Mouse (Mus musculus) C2C12 (cell line): ENCODE measurements around the gene Fignl1. TPM values are rescaled to one million over a fixed set of nuclear protein-coding genes. Genes with fewer than 3 reads are reported as not detected.

Experiments used
- H3K27me3 ChIP-seq: one replicate; pipeline ENCODE4 v1.6.1; 2011; ENCODE audit not compliant: control insufficient read depth, insufficient read depth, insufficient read length
- H3K36me3 ChIP-seq: one replicate; pipeline ENCODE4 v1.6.1; 2011; ENCODE audit not compliant: control insufficient read depth, insufficient read depth
- H3K4me3 ChIP-seq: one replicate; pipeline ENCODE4 v1.5.1; 2011; ENCODE audit warnings: mild to moderate bottlenecking, control low read depth; ENCODE audit not compliant: poor library complexity, insufficient read depth, severe bottlenecking
- H3K79me2 ChIP-seq: one replicate; pipeline ENCODE4 v1.6.1; 2011; ENCODE audit not compliant: control insufficient read depth, insufficient read depth
- H3K79me3 ChIP-seq: one replicate; pipeline ENCODE4 v1.6.1; 2011; ENCODE audit warnings: low read depth, control low read depth
- H3ac ChIP-seq: one replicate; pipeline ENCODE3; 2011; ENCODE audit warnings: low read depth; ENCODE audit not compliant: control insufficient read depth, insufficient read length
- CEBPB ChIP-seq: IDR thresholded peaks from one replicate; pipeline ENCODE4 v1.6.1; 2011; ENCODE audit warnings: low read depth, mild to moderate bottlenecking, control low read depth, moderate library complexity
- CTCF ChIP-seq: IDR thresholded peaks from one replicate; pipeline ENCODE4 v1.5.1; 2011; ENCODE audit not compliant: control insufficient read depth, insufficient read depth, insufficient read length
- FOSL1 ChIP-seq: IDR thresholded peaks from one replicate; pipeline ENCODE4 v1.8.0; 2011; ENCODE audit warnings: mild to moderate bottlenecking, low read length; ENCODE audit not compliant: poor library complexity, insufficient read depth, severe bottlenecking
- MAX ChIP-seq: IDR thresholded peaks from one replicate; pipeline ENCODE4 v1.6.1; 2011; ENCODE audit warnings: mild to moderate bottlenecking, control low read depth
- MYOD1 ChIP-seq: IDR thresholded peaks from one replicate; pipeline ENCODE4 v1.6.1; 2011; ENCODE audit warnings: low read depth; ENCODE audit not compliant: control insufficient read depth, insufficient read length
- MYOG ChIP-seq: IDR thresholded peaks from one replicate; pipeline ENCODE4 v1.6.1; 2011; ENCODE audit not compliant: control insufficient read depth, insufficient read length; ENCODE audit errors: extremely low read depth
- USF1 ChIP-seq: IDR thresholded peaks from one replicate; pipeline ENCODE4 v1.6.1; 2011; ENCODE audit warnings: low read depth, mild to moderate bottlenecking, control low read depth, moderate library complexity
- polyA plus RNA-seq: library from polyadenylated mRNA; unstranded; fragments of >200 nt; fragmentation: generic; extraction: Trizol; gene quantifications from one replicate; pipeline ENCODE4 v1.2.1, GENCODE M21; 2012; ENCODE audit warnings: missing spikeins

The Fignl1 gene
- polyA plus RNA-seq, 1 experiment, result 19.3 TPM

DNA sequence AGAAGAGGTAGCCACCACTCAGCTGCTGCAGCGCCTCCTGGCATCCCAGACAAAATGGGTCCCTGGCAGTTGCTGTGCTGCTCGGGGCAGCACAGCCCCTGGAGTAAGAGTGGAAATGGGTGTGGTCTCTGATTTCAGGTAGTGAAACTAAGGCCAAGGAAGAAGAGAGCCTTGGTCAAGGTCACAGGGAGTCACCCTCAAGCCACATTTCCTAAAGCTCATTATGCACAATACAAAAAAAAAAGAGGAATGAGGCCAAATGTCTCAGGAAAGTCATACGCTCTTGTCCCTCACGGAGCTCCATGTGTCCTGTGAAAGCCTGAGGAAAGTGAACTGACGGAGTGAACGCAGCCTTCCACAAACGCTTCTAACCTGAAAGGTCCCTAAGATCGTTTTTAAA lies 27.0 kb downstream of the Fignl1 start:
- TF ChIP-seq FOSL1 (no peak), CEBPB (no peak), MAX (no peak), MYOG (no peak), CTCF (no peak), MYOD1 (no peak), USF1 (no peak)
- Histone ChIP-seq H3K27me3 (peaks cover 10% of the 10 kb centered on the region), H3K36me3 (no peaks in the 10 kb centered on the region), H3K79me3 (no peaks in the 10 kb centered on the region), H3K79me2 (no peaks in the 10 kb centered on the region), H3ac (no peak overlapping the region), H3K4me3 (no peak overlapping the region)

DNA sequence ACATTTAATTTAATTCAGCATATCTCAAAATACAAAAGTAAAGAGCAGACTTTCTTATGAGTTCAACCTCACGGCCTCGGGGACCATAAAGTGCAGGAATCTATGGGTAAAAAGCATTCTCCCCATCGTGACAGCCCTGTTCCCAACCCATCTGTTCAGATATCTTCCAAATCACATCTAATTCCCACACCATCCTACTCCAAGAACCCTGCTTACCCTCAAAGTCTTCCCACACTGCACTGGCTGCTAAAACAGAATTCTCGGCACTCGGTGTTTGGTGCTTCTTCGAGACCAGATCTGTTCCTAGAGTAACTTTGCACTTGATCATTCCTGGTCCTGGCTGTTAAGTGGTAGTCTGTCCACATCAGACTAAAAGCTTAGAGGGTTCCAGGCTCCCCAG lies 30.4 kb downstream of the Fignl1 start:
- Histone ChIP-seq H3K79me3 (no peaks in the 10 kb centered on the region), H3K27me3 (peaks cover 3% of the 10 kb centered on the region), H3K79me2 (no peaks in the 10 kb centered on the region), H3K36me3 (no peaks in the 10 kb centered on the region), H3ac (no peak overlapping the region), H3K4me3 (no peak overlapping the region)
- no peak for TF ChIP-seq FOSL1
- TF ChIP-seq MYOD1, result no peak

DNA sequence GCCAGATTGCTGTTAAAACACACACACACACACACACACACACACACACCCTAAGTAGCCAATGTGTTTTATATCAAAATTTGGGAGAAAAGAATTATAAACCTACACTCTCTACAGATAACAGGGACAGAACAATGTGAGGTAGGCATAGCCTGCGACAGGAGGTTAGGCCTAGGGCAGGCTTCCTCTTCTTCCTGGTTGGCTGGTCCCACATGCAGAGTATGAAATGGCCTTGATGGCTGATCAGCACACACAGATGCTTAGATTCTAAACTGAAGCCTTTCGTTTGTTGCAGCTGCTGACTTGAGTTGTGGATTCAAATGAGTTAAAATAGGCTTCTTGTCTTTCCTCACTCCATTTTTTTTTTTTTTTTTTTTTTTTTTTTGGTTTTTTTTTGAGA lies 31.0 kb downstream of the Fignl1 start:
- no peak overlapping the region for H3ac ChIP-seq
- no peak overlapping the region for H3K4me3 ChIP-seq
- TF ChIP-seq MAX, result no peak
- no peak for TF ChIP-seq CTCF
- no peak for TF ChIP-seq MYOG
- no peak for TF ChIP-seq CEBPB
- TF ChIP-seq MYOD1, result no peak
- no peak for TF ChIP-seq USF1
- no peak for TF ChIP-seq FOSL1

DNA sequence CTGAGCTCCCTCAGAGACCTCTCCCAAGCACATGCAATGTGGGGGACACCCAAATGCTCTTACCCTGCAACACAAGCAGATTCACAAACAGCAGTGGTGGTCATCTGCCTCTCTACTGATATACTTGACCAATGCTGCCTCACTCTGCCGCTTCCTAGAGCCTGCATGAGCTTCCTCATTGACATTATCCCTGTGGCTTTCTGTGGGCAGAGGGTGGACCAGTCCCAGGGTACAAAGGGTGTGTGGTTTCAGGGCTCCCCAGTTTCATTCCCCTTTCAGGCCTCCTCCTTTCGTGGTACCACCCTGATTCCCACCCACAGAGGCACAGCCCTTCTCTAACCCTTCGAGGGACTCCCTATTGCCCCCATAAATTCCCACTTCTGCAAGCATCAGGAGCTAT lies 31.5 kb downstream of the Fignl1 start:
- H3K4me3 ChIP-seq, result no peak overlapping the region

More for the DNA sequence above, 31.0 kb downstream of the Fignl1 start:
- Histone ChIP-seq H3K79me2 (no peaks in the 10 kb centered on the region), H3K27me3 (peaks cover 3% of the 10 kb centered on the region), H3K36me3 (no peaks in the 10 kb centered on the region), H3K79me3 (no peaks in the 10 kb centered on the region)

DNA sequence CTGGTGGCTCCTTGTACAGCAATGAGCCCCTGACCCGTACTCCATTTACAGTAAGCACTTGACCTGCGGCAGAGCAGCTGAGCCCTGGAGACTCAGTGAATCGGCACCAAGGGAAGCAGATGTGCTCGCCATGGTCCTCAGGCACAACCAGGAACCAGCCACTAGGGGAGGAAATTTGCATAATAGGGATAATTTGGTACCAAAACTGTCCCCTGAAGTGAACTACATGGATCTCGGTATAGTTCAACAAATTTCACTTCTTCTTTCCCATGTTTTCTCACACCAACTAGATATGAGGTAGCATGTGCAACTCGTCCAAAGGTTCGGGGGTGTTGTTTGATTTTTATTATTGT lies 32.0 kb downstream of the Fignl1 start:
- peaks cover 3% of the 10 kb centered on the region for H3K27me3 ChIP-seq
- H3K4me3 ChIP-seq, result no peak overlapping the region
- no peaks in the 10 kb centered on the region for H3K79me2 ChIP-seq
- TF ChIP-seq MAX (no peak), MYOD1 (no peak), MYOG (no peak), FOSL1 (no peak), CTCF (no peak), CEBPB (no peak), USF1 (no peak)
- H3K36me3 ChIP-seq, result no peaks in the 10 kb centered on the region
- no peaks in the 10 kb centered on the region for H3K79me3 ChIP-seq
- H3ac ChIP-seq, result no peak overlapping the region

More for the DNA sequence above, 31.5 kb downstream of the Fignl1 start:
- Histone ChIP-seq H3K27me3 (peaks cover 3% of the 10 kb centered on the region), H3ac (no peak overlapping the region), H3K79me2 (no peaks in the 10 kb centered on the region), H3K79me3 (no peaks in the 10 kb centered on the region), H3K36me3 (no peaks in the 10 kb centered on the region)
- TF ChIP-seq USF1 (no peak), FOSL1 (no peak), CEBPB (no peak), MYOD1 (no peak), MAX (no peak), CTCF (no peak), MYOG (no peak)

DNA sequence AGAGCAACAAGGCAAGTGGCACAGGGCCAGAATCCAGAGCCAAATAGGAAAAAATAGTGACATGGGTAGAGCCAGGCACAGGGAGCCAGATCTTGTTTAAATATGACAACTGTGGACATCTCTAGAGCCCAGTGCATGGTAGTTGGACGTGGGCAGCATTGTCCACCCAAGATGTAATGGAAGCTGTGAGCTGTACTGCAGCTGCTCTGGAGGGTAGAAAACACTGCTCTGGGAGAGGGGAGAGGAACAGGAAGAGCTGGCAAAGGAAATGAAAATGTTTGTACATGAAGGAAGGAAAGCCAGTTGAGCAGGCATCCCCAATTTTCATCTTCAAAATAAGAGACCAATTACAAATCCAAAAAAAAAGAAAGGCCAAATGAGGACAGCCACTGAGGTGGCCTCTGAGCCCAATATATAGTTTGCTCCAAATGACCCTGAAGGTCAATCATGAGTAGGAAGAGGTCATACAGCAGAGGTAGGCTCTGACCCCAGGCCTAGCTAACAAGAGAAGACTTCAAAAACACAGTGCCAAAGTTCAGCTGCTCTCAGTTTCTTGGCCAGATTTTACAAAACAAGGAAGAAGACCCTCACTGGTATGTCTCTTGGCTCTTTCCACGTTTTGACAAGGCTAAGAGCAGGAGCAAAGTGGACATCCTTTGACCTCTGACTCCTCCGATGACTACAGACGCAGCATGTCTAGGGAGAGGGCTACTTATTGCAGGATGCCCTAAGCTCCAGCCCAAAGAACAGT lies 32.5 kb downstream of the Fignl1 start:
- Histone ChIP-seq H3ac (no peak overlapping the region), H3K79me3 (no peaks in the 10 kb centered on the region), H3K4me3 (no peak overlapping the region), H3K79me2 (no peaks in the 10 kb centered on the region), H3K36me3 (no peaks in the 10 kb centered on the region), H3K27me3 (peaks cover 3% of the 10 kb centered on the region)
- no peak for TF ChIP-seq MYOD1
- no peak for TF ChIP-seq CTCF
- TF ChIP-seq CEBPB, result no peak
- no peak for TF ChIP-seq USF1
- no peak for TF ChIP-seq MYOG
- no peak for TF ChIP-seq MAX
- no peak for TF ChIP-seq FOSL1
